29 mouse cellular contexts compared by ENCODE assay signal in the genomic region with DNA sequence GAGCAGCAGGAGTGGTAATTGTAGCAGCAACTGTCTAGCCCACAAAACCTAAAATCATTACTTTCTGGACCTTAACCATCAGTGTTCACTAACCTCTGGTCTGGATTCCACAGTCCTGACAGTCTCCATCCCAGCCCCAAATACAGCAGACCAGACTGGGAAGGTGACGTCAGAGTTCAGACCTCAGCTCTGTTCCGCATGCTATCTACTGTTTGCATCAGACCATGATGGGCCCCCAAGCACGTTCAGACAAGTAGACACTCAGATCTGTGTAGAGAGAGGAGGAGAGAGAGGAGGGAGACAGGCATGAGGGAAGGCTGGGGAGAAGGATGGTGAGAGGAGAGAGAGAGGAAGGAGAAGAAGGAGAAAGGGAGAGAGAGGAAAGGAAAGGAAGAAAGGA. TPM values are rescaled to one million over a fixed set of nuclear protein-coding genes. Genes with fewer than 3 reads are reported as not detected.
"Had no signal": no experiment of that assay in that cellular context is flagged by ENCODE, and none has a peak within 500 bp of the region (broad histone marks: within the 10 kb centered on the region; RNA-seq: fewer than 3 reads in every experiment).

No protein-coding gene starts in this region.

- H3K36me3 ChIP-seq: kidney, embryonic 15.5 days; limb, embryonic 10.5 days; limb, embryonic 13.5 days; liver, embryonic 12.5 days; liver, embryonic 15.5 days; lung, embryonic 15.5 days; midbrain, embryonic 10.5 days; midbrain, embryonic 13.5 days; neural tube, embryonic 13.5 days; stomach, embryonic 15.5 days had no signal

- ATAC-seq: liver, embryonic 12.5 days; midbrain, embryonic 13.5 days; midbrain, embryonic 16.5 days had no signal

- H3K4me3 ChIP-seq: kidney, embryonic 15.5 days; layer of hippocampus, adult 2 months; limb, embryonic 10.5 days; limb, embryonic 13.5 days; liver, embryonic 12.5 days; liver, embryonic 15.5 days; lung, embryonic 15.5 days; megakaryocyte, embryonic 14.5 days; midbrain, embryonic 10.5 days; midbrain, embryonic 13.5 days; myocyte; neural tube, embryonic 13.5 days; stomach, embryonic 15.5 days had no signal

- H3K9me3 ChIP-seq: kidney, embryonic 15.5 days; limb, embryonic 10.5 days; limb, embryonic 13.5 days; liver, embryonic 12.5 days; liver, embryonic 15.5 days; lung, embryonic 15.5 days; megakaryocyte, embryonic 14.5 days; midbrain, embryonic 10.5 days; midbrain, embryonic 13.5 days; neural tube, embryonic 13.5 days; stomach, embryonic 15.5 days had no signal

- DNase-seq: kidney, adult 11 months; kidney, adult 8-10 months; kidney, postnatal 25 days; layer of hippocampus, adult 9-11 months; liver; lung, adult 18-20 months; lung, postnatal 10 days; lung, postnatal 36 days; retina, postnatal 1 day; right cerebral cortex, postnatal 25 days; spleen, adult 18-20 months; thymus, adult 2 months; thymus, postnatal 14 days; thymus, postnatal 4 days had no signal

- H3K27ac ChIP-seq: kidney, embryonic 15.5 days; layer of hippocampus, adult 2 months; limb, embryonic 10.5 days; limb, embryonic 13.5 days; liver, embryonic 12.5 days; liver, embryonic 15.5 days; lung, embryonic 15.5 days; midbrain, embryonic 10.5 days; midbrain, embryonic 13.5 days; neural tube, embryonic 13.5 days; stomach, embryonic 15.5 days had no signal

- H3K9ac ChIP-seq: kidney, embryonic 15.5 days; limb, embryonic 13.5 days; liver, embryonic 12.5 days; liver, embryonic 15.5 days; lung, embryonic 15.5 days; midbrain, embryonic 13.5 days; neural tube, embryonic 13.5 days; stomach, embryonic 15.5 days had no signal

- H3K27me3 ChIP-seq: kidney, embryonic 15.5 days; limb, embryonic 13.5 days; liver, embryonic 12.5 days; liver, embryonic 15.5 days; lung, embryonic 15.5 days; megakaryocyte, embryonic 14.5 days; midbrain, embryonic 13.5 days; neural tube, embryonic 13.5 days; stomach, embryonic 15.5 days had no signal

- H3K4me2 ChIP-seq: kidney, embryonic 15.5 days; limb, embryonic 13.5 days; liver, embryonic 12.5 days; liver, embryonic 15.5 days; lung, embryonic 15.5 days; midbrain, embryonic 13.5 days; neural tube, embryonic 13.5 days; stomach, embryonic 15.5 days had no signal

- H3K4me1 ChIP-seq: kidney, embryonic 15.5 days; limb, embryonic 13.5 days; liver, embryonic 12.5 days; liver, embryonic 15.5 days; lung, embryonic 15.5 days; megakaryocyte, embryonic 14.5 days; midbrain, embryonic 10.5 days; midbrain, embryonic 13.5 days; neural tube, embryonic 13.5 days; stomach, embryonic 15.5 days had no signal

RNA-seq across cellular contexts. Expression of gene Klk4, which starts 10.8 kb away (rescaled TPM):
- polyA plus RNA-seq: large intestine, adult 2 months; limb, embryonic 10.5 days; liver, embryonic 12.5 days; liver, embryonic 15.5 days; lung, embryonic 15.5 days; midbrain, embryonic 10.5 days; midbrain, embryonic 13.5 days; stomach, embryonic 15.5 days had no signal

RNA-seq across cellular contexts. Expression of gene Klk15, which starts 41.8 kb away (rescaled TPM):
- polyA plus RNA-seq: kidney, embryonic 15.5 days; large intestine, adult 2 months; limb, embryonic 13.5 days; liver, embryonic 12.5 days; liver, embryonic 15.5 days; lung, embryonic 15.5 days; midbrain, embryonic 10.5 days; midbrain, embryonic 13.5 days; midbrain, embryonic 16.5 days; myocyte; neural tube, embryonic 13.5 days; stomach, embryonic 15.5 days had no signal

RNA-seq across cellular contexts. Expression of gene Klk5, which starts 50.0 kb away (rescaled TPM):
- polyA plus RNA-seq: kidney, embryonic 15.5 days; large intestine, adult 2 months; limb, embryonic 10.5 days; liver, embryonic 12.5 days; liver, embryonic 15.5 days; lung, embryonic 15.5 days; midbrain, embryonic 10.5 days; midbrain, embryonic 13.5 days; midbrain, embryonic 16.5 days; myocyte; neural tube, embryonic 13.5 days; stomach, embryonic 15.5 days had no signal

RNA-seq across cellular contexts. Expression of gene Klk1b8, which starts 58.7 kb away (rescaled TPM):
- polyA plus RNA-seq: kidney, embryonic 15.5 days; large intestine, adult 2 months; limb, embryonic 10.5 days; limb, embryonic 13.5 days; liver, embryonic 12.5 days; liver, embryonic 15.5 days; lung, embryonic 15.5 days; midbrain, embryonic 10.5 days; midbrain, embryonic 13.5 days; midbrain, embryonic 16.5 days; myocyte; neural tube, embryonic 13.5 days had no signal
